Mouse (Mus musculus): ENCODE results near the gene Soga3.

Soga3 gene

DNA sequence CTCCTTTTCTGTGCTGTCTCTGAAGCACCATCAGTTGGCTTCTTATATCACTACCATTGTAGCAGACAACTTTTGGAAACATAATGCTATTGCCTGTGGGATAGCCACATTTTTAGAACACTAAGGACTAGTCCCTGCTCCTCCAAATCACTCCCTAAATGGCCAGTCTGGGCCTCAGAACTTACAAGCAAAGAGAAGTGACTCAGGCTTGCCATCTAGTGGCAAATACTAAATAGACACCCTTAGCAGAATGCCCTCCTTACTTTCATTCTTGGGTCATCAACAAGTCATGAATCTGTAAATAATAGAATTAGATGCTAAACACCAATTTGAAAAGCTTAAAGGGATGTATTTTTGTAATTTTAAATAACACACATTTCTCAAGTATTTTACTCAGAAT lies 63.1 kb downstream of the Soga3 start:
- DNase-seq (ENCODE audit: low read depth, low spot score) = peak; percentile 26

DNA sequence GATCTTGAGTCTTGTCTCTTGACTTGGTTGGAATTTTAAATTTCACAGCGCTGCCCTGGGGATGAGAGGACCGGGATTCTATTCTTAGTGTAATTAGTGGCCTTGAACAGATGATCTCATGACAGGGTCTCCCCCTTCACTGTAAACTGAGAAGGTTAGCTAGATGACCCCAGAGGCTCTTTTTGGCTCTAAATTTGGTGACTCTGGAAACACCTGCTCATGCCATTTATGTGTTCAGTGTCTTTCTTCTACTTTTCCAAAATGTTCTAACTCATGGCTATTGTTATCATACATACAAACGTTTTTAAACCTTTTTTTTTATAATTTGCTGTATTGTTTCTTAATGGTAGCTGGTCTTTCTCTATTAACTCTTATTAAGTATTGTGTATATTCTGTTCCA lies 65.1 kb downstream of the Soga3 start:
- no peak for DNase-seq (ENCODE audit: low read depth, low spot score)

DNA sequence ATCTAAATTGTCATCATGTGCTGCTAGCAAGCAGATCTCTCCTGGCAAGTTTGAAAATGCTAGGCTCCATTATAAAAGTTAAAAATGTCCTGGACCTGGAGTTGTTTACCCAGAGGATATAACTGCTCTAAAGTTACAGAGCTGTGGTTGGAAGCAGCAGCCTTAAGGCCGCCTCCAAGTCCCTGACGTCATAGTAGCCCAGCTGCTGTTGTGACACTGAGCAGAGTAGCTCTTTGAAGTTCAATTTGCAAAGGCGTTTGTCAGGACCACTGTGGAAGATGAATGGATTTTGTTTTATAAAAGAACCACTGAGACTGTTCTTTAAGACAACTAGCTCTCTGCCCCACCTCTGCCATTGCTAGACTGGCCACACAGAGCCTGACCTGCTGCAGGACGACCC lies 67.8 kb downstream of the Soga3 start, which contains the start of gene 9330159F19Rik:
TSS of gene 9330159F19Rik (plus strand) at position 154 of the 400 bp plus-strand sequence.
- DNase-seq (ENCODE audit: low read depth, low spot score) = peak; percentile 37

DNA sequence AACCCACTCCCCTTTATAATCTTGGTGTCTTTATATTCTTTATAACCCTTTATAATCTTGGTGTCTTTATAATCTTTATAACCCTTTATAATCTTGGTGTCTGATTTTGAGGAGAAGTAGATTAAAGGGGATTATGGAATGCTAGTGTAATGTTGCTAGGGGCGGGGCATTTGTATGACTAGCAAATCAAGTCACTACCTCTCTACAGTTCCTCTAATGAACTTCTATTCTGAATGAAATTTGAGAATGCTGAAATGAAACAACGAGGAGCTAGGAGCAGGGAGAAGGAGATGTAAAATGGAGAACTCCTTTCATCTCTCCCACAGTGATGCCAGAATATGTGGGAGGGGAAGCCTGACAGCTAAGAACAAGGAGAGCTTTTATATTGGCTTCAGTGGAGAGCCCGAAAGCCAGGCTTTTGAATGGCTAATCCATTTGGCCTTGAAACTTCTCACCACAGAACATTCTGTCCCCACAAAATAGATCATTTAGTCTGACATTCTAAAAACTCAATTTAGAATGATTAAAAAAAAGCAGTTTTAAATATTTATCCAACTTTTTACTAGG lies 70.0 kb downstream of the Soga3 start:
- no peak for DNase-seq (ENCODE audit: low read depth, low spot score)

DNA sequence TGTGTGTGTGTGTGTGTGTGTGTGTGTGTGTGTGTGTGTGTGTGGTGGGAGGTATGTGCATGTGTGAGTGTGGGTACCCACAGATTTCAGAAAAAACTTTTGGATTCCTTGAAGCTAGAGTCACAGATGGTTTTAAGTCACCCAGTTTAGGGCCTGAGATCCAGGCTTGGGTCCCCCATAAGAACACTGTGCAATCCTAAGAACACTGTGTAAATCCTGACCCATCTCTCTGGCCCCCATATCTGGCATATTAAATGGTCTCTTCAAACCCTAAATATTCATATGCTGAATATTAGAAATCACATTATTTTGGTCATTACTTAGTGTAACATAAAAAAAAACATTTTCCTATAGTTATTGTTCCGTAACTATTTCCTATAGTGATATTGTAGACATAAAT lies 73.3 kb downstream of the Soga3 start:
- DNase-seq (ENCODE audit: low read depth, low spot score) = no peak

DNA sequence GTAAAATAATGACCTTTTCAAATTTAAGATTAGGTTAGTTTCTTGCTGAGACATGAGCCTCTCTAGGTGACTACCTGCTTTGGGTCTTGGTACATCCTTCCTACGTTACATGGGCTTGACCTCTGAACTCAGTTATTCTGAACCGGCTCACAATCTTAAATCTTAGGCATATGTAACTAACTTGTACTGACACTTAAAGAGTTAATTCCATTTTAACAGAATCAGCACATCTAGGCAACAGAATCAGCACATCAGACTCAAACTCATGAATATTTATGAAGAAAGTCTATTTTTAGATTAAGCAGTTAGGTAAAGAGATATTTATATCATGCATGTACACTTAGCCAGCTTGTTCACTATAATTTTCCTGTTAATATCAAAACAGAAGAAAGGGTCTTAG lies 73.8 kb downstream of the Soga3 start:
- no peak for DNase-seq (ENCODE audit: low read depth, low spot score)

DNA sequence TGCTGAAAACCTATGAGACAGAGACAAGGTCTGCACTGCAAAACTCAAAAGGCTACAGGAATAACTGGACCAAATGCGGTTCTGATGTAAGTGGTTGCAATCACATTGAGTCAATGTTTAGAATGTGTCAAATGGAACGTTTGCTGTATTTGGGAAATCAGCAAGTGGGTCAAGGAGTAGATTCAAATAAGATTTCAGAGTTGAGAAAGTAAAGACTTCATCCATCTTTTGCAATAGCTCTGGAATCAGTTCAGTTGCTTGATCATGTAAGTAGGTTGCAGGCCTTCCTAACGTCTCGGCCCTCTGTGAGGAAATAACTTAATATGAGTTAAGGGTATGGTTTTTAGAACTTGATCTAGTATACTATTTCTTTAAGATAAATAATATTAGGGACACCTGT lies 81.7 kb downstream of the Soga3 start:
- no peak for DNase-seq (ENCODE audit: low read depth, low spot score)

DNA sequence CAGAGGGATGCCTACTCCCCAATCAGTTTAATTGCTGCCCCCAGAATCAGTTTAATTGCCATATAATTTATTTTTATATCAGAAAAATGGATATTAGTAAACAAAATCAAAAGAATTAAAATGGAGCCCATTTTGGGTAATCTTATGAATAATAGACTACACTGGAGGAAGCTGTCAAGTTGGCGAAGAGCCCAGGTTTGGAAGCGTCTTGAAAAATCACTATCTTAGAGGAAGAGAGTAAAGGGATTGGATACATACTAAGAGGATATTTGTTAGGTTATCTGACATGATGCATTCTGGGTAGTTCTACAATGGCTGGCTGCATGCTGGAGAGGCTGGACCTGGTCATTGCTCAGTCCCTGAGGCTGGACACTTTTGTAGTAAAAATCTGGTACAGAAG lies 87.6 kb downstream of the Soga3 start:
- no peak for DNase-seq (ENCODE audit: low read depth, low spot score)

All from embryo, embryonic 11.5 days (tissue).